Mouse (Mus musculus) MEL (cell line): Measurements from ENCODE around the gene Irf3.

Experiments used
- CTCF ChIP-seq, 3 experiments: IDR thresholded peaks in 2 of 3; conservative IDR thresholded peaks in 1 of 3; 2 replicates each; pipeline ENCODE4 v1.5.1; 2011 to 2012; ENCODE audit warnings: low read length in 3 of 3, low read depth in 2 of 3, mild to moderate bottlenecking in 2 of 3, improper control_type of control experiment in 1 of 3, inconsistent platforms in 1 of 3, mixed read lengths in 1 of 3, moderate library complexity in 1 of 3; ENCODE audit not compliant: control insufficient read depth in 1 of 3, insufficient read depth in 1 of 3, poor library complexity in 1 of 3, severe bottlenecking in 1 of 3
- NELFE ChIP-seq: IDR thresholded peaks from 2 replicates; pipeline ENCODE4 v1.6.1; 2011; ENCODE audit warnings: low read depth, low read length, improper control_type of control experiment

GRCm38 (mm10) chr7:44949922-44950321 lies 47.5 kb upstream of the Irf3 start:
- TF ChIP-seq CTCF (IDR thresholded peaks at IDR 0.05 in 2 of 3, conservative IDR thresholded peaks at IDR 0.05 in 1 of 3; ENCODE audit: control insufficient read depth in 1 of 3, insufficient read depth in 1 of 3, low read depth in 2 of 3, low read length in 3 of 3, poor library complexity in 1 of 3, severe bottlenecking in 1 of 3) (no peak), NELFE (no peak)
